9 mouse cellular contexts compared by ENCODE assay signal in genomic region chr13:28663950-28664681, GRCm38 (mm10).
DNase-seq lines count a peak whose midpoint lies in the region; ATAC-seq and TF ChIP-seq lines count a peak whose summit lies in the region.
"Had no signal": no experiment of that assay in that cellular context is flagged by ENCODE, and none has a peak within 500 bp of the region (broad histone marks: within the 10 kb centered on the region; RNA-seq: fewer than 3 reads in every experiment).

No protein-coding gene starts in this region.

- H3K9me3 ChIP-seq in lung, embryonic 14.5 days (ENCODE audit: low read depth, low read length) = no peaks in the 10 kb centered on the region
- H3K9me3 ChIP-seq in forebrain, embryonic 10.5 days = no peaks in the 10 kb centered on the region

- H3K36me3 ChIP-seq in lung, embryonic 14.5 days (ENCODE audit: insufficient read depth) = no peaks in the 10 kb centered on the region
- peaks cover 13% of the 10 kb centered on the region for H3K36me3 ChIP-seq in forebrain, embryonic 10.5 days (replicated peaks)

- H3K4me1 ChIP-seq in lung, embryonic 14.5 days (ENCODE audit: insufficient read depth) = peaks cover 17% of the 10 kb centered on the region
- peaks cover 2% of the 10 kb centered on the region; the same call in 1 of the 2 replicates for H3K4me1 ChIP-seq in lung, adult 2 months (ENCODE audit: control insufficient read depth, insufficient read depth, low read length)
- peaks cover 68% of the 10 kb centered on the region for H3K4me1 ChIP-seq in forebrain, embryonic 10.5 days

- H3K4me2 ChIP-seq in lung, embryonic 14.5 days = no peak overlapping the region

- 40% methylated on average over 7 of the region's 7 CpGs for WGBS in lung, embryonic 14.5 days
- WGBS in lung, adult 2 months = 65% methylated on average over 7 of the region's 7 CpGs
- WGBS in forebrain, embryonic 10.5 days = 32% methylated on average over 7 of the region's 7 CpGs

- peak; percentile 81 for DNase-seq in lung, embryonic 14.5 days
- no peak for DNase-seq in lung, adult 2 months
- no peak for DNase-seq in forebrain, embryonic 10.5 days (ENCODE audit: extremely low spot score, low spot score)
- peak; percentile 10 for DNase-seq in lung, postnatal 36 days
- peak; percentile 62 for DNase-seq in thymus, postnatal 14 days
- no peak for DNase-seq in left cerebral cortex, adult 18-20 months (ENCODE audit: low spot score in 2 of 2)
- DNase-seq in frontal cortex, postnatal 25 days (ENCODE audit: low spot score in 2 of 2) = no peak
- DNase-seq in heart, adult 18-20 months = no peak
- DNase-seq: gastrocnemius, postnatal 36 days had no signal

- H3K27me3 ChIP-seq in lung, embryonic 14.5 days (ENCODE audit: insufficient read depth, low read length) = no peaks in the 10 kb centered on the region
- H3K27me3 ChIP-seq in forebrain, embryonic 10.5 days (ENCODE audit: poor library complexity, severe bottlenecking) = no peaks in the 10 kb centered on the region

- H3K27ac ChIP-seq in lung, embryonic 14.5 days (ENCODE audit: low read depth) = peak overlapping the region; percentile 61
- H3K27ac ChIP-seq in forebrain, embryonic 10.5 days = peak overlapping the region; percentile 79

- no peak for TF ChIP-seq POLR2A in lung, adult 2 months (IDR thresholded peaks at IDR 0.05; ENCODE audit: borderline replicate concordance, extremely low read depth, low read depth, low read length)

- TF ChIP-seq CTCF in lung, embryonic 14.5 days (IDR thresholded peaks at IDR 0.05; ENCODE audit: low read depth) = no peak
- TF ChIP-seq CTCF in lung, adult 2 months (IDR thresholded peaks at IDR 0.05; ENCODE audit: insufficient read depth, low read length) = no peak

- H3K4me3 ChIP-seq in lung, embryonic 14.5 days (ENCODE audit: low read depth, low read length) = no peak overlapping the region
- H3K4me3 ChIP-seq in lung, adult 2 months (replicated peaks; ENCODE audit: extremely low read depth, low read depth, low read length) = no peak overlapping the region
- H3K4me3 ChIP-seq in forebrain, embryonic 10.5 days = no peak overlapping the region

- no peak overlapping the region for H3K9ac ChIP-seq in lung, embryonic 14.5 days

- peak; percentile 79 for ATAC-seq in lung, embryonic 14.5 days (ENCODE audit: insufficient read depth)

Comparison
In these comparisons a context has a peak if more than half of its experiments do, and no peak if none do; other contexts are left out.
1. DNase-seq: peak in lung, embryonic 14.5 days (single experiment), lung, postnatal 36 days (single experiment) and thymus, postnatal 14 days (single experiment); none in lung, adult 2 months (single experiment), forebrain, embryonic 10.5 days (single experiment), left cerebral cortex, adult 18-20 months (0 of 2), frontal cortex, postnatal 25 days (0 of 2) and heart, adult 18-20 months (0 of 2).